Mouse (Mus musculus): ENCODE results near the gene Itpk1.
"Not testable (repeated sequence)": the region's sequence is repeated elsewhere in the genome, so short reads cannot be mapped to it uniquely, and the experiment has no call there.

Itpk1 gene

DNA sequence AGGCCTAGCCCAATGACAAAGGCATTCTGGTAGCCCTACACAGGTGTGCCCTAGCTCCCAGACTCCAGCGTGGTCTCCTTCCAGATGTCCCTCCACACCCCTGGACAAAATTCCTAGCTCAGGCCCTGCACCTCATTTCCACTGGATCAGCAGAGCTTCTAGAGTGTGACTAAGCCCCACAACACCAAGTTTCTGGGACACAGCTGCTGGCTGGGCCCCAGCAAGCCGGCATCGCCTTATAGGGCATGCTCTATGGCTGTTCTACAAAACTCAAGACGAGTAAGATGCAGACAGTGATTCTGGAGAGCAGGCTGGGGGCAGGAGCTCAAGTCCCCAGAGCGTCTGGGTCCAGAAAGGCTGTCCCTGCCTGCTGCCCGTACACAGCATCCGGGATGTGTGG, 43.0 kb downstream of the Itpk1 start:
- no peak for DNase-seq (ENCODE audit: low read depth, low spot score)

DNA sequence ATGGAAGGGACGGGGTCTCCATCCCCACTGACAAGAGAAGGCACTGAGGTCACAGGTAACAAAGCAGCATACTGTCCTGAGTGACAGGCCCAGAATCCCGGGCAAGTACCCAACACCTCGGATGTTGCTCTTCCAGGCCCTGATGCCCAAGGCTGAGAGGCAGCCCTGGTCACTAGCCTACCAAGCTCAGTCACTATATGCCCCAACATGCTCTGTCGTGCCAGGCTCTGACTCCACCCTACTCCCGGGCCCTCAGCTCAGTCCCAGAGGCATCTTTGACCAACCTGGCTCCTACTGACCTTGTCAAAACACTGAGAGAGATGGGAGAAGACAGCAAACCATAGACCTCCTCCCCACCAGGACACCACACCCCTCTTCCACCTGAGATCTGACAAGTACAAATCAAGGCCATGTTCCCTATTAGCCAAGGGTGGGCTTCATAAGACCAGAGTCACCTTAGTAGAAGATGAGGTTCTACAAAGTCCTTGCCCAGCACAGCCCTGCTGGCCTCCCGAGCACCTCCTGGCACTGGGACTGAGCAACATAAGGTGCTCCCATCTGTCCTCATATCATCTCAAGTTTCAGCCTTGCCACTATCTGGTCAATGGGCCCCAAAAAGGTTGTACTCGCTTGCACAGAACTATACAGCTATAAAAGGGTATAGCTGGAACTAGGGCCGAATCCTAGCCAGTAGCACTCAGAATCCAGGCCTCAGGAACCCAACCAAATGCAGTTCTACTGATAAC, 43.7 kb downstream of the Itpk1 start:
- DNase-seq (ENCODE audit: low read depth, low spot score) = no peak

DNA sequence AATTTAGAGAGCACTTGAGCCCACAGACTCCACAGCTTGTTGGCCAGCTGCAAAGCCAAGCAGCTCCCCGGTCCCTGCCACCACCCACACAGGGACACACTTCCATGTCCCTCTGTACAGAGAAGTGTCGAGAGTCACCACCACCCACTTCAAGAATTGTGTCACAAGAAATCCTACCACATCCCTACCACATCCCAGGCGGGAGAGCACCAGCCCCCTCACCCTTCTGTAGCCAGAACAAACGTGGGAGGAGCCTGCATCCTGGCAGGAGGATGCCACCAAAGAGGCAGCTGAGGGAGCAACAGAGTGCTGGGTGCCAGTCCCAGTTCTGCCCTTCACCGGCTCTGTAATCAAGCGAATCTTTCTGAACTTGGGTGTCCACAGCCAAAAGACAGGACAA, 51.7 kb downstream of the Itpk1 start:
- no peak for DNase-seq (ENCODE audit: low read depth, low spot score)

DNA sequence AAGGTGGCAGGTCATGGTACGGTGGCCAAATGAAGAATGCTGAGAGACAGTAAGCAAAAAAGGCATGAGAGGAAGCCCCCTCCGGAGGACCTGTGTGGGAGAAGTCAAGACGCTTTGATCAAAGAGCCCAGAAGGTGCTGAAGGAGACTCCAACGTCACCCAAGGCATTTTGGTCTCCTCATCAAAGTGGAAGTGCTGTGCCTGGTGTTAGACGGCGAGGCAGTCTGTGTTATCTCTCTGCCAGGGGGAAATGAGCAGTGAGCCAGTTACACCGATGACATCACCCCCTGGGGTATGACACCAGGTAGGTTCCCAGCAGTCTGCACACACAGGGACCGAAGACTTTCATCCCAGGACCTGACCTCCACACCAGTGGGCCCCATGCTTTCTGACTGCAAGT, 52.3 kb downstream of the Itpk1 start:
- no peak for DNase-seq (ENCODE audit: low read depth, low spot score)

DNA sequence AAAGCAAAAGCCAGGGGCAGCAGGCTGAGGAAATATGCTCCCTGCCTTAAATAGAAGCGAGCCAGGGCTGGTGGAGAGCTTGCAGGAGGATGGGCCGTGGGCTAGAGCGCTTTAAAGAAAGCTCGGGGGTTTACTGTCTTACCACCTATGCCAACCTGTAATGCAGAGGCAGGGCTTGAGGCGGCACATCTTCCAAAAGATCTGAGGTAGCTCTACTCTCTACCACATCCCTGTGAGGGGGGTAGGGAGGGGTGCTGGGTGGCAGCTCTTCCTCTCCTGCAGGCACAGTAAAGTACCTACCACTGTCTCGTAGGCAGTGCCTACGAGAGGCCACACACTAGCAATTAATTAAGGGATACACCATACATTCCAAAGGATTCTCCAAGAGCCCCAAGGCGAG, 52.9 kb downstream of the Itpk1 start:
- no peak for DNase-seq (ENCODE audit: low read depth, low spot score)

DNA sequence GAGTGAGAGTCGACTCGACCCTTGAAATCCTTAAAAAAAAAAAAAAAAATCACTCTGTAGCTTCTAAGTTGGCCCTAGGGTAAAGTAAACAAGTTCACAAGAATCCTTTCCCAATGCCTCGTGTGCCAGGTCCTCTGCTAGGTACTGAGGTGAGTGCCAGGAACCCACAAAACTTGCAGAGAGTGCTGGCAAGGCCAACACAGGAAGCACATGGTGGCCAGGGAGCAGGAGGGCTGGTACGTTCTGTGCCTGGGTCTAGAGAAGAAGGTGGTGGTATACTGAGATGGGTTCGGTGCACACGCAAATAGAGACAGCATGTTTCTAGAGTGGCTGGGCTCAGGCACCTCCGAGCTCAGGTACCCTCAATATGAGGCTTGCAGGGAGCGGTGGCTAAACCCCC, 53.3 kb downstream of the Itpk1 start:
- DNase-seq (ENCODE audit: low read depth, low spot score) = no peak

DNA sequence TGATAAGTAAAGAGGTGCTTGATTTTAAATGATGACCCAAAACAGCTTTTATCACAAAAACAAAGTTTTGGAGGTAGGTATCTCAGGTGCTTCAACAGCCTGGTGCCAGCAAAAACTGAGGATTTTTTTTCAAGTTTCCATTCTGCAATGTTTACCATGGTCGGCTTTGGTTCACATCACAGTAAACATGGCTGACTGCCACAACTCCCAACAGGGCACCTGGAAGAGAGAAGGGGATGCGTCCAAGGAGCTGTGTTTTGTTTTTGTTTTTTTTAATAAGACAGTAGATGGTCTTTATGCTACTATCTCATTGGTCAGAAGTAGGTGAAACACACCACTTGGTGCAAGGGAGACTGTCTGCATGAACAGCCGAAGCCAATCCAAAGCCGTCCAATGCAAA, 54.1 kb downstream of the Itpk1 start:
- DNase-seq (ENCODE audit: low read depth, low spot score) = no peak

DNA sequence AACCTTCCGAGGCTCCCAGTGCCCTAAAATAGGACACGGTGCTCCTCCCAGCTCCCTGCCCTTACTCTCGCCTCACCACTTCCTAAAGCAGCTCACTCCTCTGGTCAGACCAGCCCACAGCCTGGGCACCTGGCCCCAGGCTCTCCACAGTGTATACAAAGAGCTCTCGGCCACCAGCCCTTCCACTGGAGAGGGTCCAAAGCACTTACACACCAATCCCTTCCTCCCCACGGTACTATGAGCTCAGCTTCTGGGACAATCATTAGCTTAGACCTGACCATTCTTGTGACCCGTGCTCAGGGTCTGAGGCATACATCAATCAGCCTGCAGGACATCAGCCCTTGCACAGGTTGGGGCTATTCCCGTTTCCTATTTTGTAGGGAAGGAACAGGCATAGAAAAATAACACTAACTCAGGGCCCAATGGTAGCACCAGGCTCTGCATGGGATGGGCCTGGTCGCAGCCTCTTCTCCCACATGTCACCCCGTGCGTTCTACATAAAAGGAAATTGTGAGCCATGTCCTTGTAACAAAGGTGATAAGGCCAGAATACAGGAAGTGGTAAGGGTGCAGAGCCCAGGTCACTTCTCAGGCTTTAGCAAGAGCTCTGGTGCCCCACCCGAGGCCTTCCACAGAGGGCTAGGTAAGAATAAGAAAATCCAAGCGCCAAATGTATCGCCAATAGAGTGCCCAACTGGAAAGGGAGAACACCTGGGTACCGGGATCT, 56.7 kb downstream of the Itpk1 start:
- no peak for DNase-seq (ENCODE audit: low read depth, low spot score)

DNA sequence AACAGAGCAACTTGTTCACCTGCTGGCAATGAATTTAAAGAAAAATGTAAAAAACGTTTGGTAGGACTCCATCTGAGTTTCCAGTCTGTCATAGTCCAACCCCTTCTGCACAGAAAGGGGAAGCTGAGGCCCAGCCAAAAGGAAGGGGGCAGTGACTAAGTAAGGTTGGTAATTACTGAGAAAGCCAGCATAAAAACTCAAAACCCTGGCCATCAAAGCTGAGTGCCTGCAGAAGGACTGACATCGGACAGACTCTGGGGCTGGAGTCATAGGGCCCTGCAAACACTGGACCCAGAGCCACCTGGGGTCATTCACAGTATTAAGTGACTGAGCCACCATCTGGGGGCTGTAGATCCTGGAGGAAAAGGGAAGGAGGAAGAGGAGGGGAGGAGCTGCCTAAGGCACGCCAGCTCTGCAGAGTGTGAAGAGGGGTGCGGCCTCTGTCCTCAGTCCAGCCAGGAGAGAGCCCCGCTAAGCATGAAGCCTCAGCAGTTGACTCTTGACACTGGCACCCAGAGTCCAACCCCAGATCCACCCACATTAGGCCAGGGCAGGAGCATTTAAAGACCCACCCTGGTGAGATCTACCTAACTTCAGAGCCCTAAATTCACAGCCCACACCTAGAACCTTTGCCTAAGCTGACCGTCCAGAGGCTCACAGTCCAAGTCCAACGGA, 58.0 kb downstream of the Itpk1 start:
- no peak for DNase-seq (ENCODE audit: low read depth, low spot score)

DNA sequence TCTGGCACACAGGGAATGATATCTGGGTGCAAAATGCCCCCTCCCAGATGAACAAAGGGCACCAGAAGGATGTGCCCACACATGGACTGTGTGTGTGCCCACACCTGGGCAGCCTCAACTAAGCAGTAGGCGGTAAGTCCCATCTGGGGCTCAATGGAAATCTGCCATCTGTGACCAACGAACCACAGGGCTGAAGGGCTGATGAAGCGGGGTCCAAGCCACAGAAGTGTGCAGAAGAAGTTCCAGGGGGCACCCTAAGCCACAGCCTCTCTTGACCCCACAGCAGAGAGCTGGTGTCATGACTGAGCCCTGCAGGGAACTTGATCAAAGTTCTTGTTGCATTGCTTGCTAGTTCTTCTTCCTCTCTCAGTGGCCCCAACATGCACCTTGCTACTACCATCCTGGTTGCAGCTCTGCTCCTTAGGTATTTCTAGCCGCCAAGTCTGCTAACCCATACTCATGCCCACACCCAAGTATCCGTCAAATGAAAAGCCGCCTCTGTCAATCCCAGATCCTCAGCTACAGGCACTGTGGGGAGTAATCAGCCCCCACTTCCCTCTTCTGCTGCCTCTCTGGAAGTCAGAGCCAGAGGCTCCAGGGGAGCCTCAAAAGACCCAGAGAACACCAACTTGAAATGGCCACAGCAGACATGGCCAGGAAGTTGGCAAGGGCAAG, 58.7 kb downstream of the Itpk1 start:
- DNase-seq (ENCODE audit: low read depth, low spot score) = no peak

DNA sequence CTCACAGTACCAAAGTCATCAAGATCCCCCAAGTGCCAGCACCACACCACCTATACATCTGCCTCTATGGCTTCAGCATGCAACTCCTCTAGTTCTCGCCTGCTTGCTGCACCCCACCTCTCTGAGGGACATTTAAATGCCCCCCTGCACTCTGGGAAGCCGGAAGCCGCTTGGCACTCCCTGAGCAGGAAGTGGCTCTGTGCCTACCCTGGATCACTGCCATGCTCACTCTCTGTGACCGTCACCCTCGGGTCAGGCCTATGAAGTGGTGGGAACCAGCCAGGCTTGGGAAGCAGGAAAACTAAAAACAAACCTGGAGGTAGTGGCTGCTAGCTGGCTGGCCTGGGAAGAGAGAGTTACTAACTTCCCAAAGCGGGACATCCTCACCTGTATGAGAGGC, 61.4 kb downstream of the Itpk1 start:
- DNase-seq (ENCODE audit: low read depth, low spot score) = no peak

DNA sequence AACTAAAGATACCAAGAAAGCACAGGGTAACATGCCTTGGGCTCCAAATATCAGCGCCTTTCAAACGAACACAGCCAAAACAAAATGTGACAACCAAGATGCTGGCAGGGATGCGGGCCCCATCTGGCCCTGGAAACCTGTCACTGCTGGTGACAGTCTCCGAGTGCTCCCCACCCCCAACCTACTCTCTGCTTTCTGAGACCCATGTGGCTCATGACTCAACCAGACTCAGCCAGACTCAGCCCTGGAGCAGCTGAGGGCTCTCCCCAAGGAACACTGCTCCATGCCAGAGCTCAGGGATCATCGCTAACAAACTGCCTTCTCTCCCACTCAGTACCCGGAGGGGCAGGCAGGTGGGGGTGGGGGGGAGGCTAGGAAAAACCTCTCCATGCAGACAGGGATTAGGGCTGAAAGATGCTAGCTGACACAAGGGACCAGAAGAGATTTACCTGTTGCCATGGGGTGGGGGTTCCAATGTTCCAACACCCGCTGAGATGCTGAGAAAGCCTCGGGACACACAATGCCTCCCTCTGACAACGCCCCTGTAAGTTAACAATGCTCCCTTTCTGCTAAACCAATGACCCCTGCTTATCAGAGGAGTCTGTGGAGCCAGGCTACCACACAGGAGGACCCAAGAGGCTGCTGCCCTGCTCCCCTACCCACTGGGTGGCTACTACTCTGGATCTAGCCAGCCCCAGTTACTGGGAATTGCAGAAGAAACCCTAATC, 64.1 kb downstream of the Itpk1 start:
- peak; percentile 39 for DNase-seq (ENCODE audit: low read depth, low spot score)

DNA sequence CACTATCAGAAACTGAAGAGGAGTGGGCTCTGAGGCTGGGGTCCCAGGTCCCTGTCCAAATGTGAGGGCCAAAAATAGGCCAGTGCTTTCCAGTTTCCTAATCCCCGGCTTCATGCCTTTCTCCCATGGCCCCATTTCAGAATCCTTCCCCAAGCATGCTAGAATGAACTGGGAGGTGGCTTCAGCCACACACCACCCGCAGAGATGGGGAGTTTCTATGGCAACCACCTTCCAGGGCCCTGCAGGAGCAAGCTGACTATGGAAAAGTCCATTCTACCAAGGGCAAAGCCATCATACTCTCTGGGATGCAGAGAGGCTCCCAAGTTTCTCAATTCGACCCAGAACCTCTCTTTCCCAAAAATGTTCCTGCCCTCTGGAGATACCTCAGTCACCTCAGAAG, 65.9 kb downstream of the Itpk1 start:
- DNase-seq (ENCODE audit: low read depth, low spot score) = no peak

DNA sequence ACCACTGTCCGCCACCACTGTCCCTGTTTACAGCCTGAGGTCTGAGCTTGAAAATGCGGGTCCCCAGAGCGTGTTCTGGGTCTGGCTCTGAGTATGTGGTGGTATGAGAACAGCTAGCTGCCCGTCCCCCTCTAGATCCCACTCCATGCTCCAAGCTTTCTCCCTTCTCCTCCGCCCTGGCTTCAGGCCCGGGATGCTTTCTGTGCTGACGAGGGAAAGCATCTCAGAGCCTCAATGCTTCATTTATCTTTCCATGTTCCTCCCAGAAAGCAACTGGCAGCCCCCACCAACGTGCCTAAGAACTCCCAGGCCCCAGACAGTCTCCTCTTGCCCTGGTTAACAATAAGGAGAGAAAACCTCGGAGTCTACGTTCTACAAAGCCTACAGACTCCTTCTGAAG, 67.5 kb downstream of the Itpk1 start:
- no peak for DNase-seq (ENCODE audit: low read depth, low spot score)

DNA sequence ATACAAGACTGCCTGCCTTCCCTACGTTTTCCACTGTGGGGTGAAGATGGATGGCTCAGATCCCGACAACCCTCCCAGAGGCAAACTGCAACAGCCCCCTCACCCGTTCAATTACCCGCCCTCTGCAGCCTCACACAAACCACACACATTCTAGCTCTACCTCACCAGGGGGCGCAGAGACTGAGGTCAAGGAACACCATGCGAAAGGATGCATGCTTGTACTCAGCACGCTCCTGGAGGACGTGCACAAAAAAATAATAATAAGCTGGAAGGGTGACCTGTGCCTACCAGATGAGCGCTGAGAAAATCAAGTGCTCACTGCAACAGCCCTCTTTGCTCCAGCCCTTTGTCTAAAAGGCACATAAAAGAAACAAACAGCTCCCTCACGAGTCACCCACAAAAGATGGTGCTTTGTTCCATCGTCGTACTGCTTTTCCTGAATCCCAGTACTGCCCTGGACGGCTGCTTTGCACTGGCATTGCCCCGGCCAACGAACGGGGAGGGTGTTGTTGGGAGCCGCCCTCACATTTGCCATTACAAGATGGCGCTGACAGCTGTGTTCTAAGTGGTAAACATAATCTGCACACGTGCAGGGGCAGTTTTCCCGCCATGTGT, 70.2 kb downstream of the Itpk1 start:
- DNase-seq (ENCODE audit: low read depth, low spot score) = no peak

DNA sequence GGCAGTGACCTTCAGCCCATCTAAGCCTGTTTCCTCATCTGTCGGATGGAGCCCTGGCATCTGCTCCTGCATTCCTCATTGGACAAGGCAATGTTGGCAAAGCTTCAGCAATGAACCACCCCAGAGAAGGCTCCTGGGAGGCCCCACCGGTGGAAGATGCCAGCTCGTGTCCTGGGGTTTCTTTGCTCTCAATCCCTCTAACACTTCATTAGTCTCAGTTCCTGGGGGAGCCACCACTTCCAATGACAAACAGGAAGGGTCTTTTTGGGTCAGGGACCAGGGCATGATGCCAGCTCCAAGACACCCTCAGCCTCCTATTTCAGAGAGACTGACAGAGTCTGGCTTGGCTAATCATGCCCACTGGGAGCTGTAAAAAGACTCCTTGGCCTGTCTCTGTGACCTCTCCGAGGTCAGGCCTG, 71.6 kb downstream of the Itpk1 start:
- no peak for DNase-seq (ENCODE audit: low read depth, low spot score)

DNA sequence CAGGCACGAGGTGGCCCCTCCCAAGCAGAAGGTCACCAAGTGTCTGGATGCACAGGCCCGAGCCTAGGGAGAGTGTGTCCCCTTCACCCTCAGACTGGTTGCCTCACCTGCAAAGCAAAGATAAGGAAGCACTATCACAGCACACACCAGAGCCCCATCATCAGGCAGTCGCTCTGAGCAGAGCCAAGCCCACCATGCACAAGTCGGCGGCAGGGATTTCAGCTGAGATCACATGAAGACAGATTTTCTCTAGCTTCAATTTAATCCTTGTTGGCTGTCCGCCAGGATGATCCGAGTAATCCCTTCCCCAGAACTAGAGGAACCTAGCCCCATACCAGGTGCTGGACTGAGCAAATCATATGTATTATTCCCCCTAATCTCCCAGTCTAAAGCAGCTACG, 73.0 kb downstream of the Itpk1 start:
- DNase-seq (ENCODE audit: low read depth, low spot score) = no peak

DNA sequence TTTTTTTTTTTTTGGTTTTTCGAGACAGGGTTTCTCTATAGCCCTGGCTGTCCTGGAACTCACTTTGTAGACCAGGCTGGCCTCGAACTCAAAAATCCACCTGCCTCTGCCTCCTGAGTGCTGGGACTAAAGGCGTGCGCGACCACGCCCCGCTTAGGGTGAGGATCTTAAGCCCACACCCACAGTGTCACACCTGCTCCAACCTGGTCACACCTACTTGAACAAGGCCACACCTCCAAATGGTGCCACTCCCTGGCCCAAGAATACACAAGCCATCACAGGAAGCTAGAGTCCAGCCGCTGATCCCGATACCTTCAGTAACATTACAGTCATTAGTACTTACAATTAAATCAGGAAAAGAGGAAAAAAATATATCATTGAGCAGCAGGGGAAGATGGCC, 74.3 kb downstream of the Itpk1 start:
- not testable (repeated sequence) for DNase-seq (ENCODE audit: low read depth, low spot score)

DNA sequence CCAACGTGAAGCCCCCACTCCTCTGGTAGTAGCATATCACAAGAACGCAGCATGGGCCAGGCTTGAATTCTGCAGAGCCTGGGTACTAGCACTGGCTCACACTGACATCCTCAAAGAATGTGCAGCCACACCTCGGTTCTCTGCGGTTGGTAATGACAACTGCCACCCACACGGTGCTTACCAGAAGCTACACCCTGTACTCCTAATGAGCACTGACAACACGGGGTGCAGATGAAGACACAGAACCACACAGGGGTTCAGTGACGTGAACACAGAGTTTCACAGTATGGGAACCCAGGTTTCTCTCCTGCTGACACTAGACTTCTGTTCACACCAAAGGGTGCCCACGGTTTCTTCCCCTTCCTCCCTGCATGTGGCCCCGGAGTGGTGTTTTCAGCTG, 76.5 kb downstream of the Itpk1 start:
- DNase-seq (ENCODE audit: low read depth, low spot score) = no peak

DNA sequence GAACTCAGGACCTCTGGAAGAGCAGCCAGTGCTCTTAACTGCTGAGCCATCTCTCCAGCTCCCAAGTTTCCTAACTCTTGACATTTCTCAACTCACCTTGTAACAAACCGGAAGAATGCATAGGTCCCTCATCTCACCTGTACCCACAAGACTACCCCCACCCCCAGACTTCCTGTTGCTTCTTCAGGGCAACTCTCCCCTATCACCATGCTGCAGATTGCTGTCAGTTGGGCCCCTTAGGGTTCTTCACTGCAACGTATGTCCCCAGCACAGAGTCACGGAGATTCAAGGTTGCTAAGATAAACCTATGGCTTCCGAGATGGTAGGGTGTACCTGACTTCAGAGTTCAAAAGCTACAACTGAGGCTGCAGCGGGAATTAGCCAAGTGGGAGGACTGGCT, 77.2 kb downstream of the Itpk1 start:
- DNase-seq (ENCODE audit: low read depth, low spot score) = no peak

DNA sequence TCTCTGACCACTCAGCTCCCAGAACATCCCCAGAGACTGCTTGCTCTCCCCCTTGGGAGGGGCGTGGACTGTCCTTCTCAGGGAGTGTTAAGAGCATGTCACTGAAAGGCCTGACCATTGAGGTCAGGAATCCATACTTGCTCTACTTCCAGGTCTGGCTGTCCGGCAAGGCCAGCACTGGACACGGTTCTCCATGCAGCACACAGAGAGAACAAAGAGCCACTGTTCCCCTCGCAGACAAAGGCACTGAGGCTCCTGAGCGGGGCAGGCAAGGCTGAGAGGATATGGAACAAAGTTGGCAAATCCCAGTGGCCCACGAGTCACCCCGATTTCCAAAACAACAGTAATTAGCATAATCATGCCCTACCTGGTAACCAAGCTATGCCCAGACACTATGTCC, 77.9 kb downstream of the Itpk1 start:
- DNase-seq (ENCODE audit: low read depth, low spot score) = no peak

Data from mesoderm, embryonic 11.5 days (tissue).